Mouse (Mus musculus) mouse embryonic stem cell (cell line): ENCODE data around the gene Spns1.
"Not testable (repeated sequence)": the region's sequence is repeated elsewhere in the genome, so short reads cannot be mapped to it uniquely, and the experiment has no call there.

Experiments used
- in situ Hi-C, 2 experiments: fragments of 300-500 bp; cut with MboI; formaldehyde crosslinking; loops; 1 replicate in 1 of 2; 3 replicates in 1 of 2; pipeline ENCODE4 v1.14.3; 2019 to 2020; ENCODE audit warnings: low sequenced_read_pairs in 2 of 2, low pct_unique_long_range_greater_than_20kb in 1 of 2, mixed read lengths in 1 of 2; ENCODE audit not compliant: unreplicated experiment in 1 of 2

The Spns1 gene

DNA sequence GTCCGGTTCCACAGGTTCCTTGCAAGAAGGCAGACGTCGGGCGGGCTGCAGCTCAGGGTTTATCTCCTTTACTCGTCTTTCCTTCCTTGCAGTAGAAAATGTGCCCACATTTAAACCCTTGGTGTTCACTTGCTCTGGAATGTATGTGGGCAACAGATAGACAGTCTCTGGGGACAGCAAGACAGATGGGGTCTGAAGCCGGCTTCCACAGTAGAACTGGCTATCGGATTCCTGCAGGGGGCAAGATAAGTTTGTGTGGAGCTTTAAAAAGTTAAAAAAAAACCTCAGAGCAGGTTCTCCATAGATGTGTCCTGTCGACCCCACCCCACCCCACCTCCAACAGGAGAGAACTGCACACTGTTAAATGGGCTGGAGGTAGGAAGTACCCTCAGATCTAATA is 29.0 kb downstream of the Spns1 start:
- in situ Hi-C loops: no loop called here

DNA sequence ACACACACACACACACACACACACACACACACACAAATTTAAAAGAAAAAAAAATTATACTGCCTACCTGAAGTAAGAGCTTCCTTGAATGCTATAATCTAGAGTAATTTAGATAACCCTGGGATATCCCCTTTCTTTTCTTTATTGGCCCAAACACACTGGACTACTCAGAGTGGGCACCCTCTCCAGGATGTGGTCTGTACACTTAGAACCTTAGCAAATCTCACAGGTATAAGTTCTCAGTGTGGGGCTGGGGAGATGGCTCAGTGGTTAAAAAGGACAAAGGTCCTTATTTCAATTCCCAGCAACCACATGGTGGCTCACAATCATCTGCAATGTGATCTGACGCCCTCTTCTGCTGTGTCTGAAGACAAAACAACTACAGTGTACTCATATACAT is 30.2 kb downstream of the Spns1 start:
- in situ Hi-C loops: no loop called here

DNA sequence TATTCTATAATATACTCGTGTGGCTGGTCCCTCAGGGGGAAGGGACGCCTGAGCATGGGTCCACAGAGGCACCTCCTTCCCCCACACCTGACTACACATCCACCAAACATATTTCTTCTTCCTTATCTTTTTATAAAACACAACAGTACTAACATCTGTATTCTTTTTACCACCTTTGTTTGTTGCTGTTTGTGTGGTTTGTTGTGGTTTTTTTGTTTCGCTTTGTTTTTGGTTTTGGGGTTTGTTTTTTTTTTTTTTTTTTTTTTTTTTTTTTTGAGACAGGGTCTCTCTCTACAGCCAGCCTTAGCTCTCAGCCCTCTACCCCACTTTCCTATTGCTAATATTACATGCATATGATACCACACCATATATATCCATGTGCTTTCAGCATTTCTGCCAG is 31.3 kb downstream of the Spns1 start:
- in situ Hi-C loops: no loop called here

DNA sequence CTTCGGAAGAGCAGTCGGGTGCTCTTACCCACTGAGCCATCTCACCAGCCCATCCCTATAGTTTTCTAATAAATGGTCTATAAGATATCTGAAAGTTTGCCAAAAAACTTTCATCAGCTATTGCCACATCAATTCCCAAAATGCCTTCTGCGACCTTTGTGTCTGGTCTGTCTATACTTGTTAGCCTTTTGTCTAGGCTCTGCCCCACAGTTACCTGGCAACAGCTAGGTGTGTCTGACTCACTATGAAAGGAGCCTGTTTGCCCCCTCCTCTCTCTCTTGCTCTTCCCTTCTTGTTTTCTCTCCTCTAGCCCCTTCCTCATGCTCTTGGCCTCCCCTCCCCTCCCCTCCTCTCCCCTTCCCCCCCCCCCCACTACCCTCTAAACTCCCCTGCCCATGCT is 31.7 kb downstream of the Spns1 start:
- in situ Hi-C loops: no loop called here

DNA sequence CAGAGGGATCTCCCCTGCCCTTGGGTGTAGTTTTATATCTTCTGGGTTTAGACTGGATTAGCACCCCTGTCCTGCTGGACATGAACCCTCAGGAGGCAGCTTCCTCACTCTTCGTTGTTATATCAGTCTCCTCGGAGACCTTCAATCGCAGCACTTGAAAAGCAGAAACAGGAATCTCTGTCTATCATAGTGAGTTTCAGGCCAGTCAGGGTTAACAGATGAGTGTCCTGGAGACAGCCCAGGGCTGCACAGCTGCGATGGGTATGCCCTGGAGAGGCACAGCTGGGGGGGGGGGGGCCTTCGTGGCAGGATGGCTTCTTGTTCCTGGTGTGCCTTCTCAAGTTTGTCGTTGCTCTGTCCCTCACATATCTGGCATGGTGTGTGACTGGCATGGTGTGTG is 36.4 kb downstream of the Spns1 start:
- in situ Hi-C loops: no loop called here

DNA sequence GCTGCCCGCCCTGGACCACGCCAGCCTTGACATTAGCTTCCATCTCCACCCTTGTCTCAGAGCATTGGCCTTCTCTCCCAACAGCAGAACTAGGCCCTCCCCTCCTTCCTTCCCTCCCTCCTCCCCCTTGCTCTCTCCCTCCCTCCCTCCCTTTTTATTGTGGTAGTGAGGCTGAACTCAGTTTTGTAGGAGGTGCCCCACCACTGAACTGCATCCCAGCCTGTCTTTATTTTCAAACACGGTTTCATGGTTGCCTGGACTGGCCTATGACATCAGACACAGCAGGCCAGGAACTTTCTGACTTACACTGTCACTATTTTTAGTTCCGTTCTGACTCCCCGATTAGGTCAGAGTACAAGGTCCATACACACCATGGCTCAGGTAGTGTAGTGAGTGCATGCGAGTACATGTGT is 37.0 kb downstream of the Spns1 start:
- in situ Hi-C loops: no loop called here

DNA sequence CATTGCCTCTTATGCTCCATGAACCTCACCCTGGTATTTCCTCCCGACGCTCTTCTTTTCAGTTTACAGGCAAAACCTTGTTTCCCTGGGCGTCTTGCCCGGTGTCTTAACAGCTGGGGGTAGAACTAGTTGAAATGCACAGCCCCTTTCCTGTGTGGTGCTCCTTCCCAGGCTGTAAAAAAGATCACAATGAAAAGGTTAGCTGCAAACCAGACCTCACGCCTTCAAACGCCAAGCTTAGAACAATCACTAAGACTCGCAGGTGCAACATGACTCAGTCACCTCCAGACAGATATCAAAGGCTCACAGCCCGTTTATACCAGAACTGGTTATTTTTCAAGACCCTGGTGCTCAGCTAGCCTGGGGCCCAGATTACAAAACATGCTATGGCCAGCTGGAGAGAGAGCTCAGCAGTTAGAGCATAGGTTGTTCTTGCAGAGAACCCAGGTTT is 37.7 kb downstream of the Spns1 start:
- in situ Hi-C loops: loop anchor here in 1 of 2 experiments (5.0 kb wide), 1 partner anchor 38 kb away; the partner anchor contains the start of gene Spns1

DNA sequence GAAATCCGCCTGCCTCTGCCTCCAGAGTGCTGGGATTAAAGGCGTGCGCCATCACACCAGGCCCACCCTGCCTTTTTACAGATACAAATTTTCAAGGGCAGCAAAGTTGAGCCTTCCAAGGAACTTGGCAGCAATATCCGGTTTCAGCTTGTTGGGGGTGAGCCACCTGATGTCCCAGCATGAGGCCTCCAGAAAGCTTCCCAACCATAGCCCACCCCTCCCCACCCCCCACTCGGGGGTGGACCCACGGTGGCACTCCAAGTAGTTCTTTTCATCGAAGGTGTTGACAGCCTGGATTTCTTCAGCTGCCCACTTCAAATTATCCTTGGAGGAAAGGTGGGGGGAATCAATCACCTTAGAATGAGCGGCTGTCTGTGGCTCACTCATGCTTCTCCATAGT is 38.3 kb downstream of the Spns1 start:
- in situ Hi-C loops: loop anchor here in 1 of 2 experiments (5.0 kb wide), 1 partner anchor 38 kb away; the partner anchor contains the start of gene Spns1

DNA sequence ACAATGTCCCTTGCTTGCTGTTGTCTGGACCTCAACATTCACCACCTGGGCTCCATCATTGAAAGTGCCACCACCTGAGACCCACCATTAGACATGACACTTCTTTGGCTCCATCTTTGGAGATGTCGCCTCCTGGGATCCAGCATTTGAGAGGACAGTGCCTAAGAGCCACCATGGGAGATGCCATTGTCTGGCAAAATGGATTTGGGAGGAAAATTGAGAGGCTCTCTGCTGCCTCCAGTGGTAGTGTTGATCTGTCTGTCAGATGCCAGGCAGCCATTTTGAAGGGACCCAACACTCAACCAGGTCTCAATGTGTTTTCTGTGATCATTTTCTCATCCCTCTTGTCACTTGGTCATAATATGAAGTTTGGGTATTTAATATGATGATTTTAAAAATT is 41.7 kb downstream of the Spns1 start:
- in situ Hi-C loops: loop anchor here in 1 of 2 experiments (5.0 kb wide), 1 partner anchor 42 kb away; the partner anchor contains the start of gene Spns1

DNA sequence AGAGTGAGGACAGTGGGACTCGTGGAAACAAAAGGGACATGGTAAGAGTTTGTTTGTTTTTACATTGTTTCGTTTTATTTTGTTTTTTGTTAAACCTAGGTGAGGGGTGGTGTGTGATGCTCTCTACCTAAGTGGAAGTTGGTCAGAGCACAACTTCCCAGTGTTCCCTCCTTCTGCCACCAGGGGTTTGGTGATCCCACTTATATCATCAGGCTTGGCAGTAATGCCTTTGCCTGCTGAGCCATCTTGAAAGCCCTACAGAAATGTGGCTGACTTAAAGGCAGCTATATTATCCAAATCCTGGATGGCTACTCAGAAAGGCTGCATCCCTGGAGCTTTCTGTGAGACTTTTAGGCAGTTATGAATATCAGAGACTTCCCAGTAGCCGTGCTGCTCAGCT is 44.6 kb downstream of the Spns1 start:
- in situ Hi-C loops: no loop called here

DNA sequence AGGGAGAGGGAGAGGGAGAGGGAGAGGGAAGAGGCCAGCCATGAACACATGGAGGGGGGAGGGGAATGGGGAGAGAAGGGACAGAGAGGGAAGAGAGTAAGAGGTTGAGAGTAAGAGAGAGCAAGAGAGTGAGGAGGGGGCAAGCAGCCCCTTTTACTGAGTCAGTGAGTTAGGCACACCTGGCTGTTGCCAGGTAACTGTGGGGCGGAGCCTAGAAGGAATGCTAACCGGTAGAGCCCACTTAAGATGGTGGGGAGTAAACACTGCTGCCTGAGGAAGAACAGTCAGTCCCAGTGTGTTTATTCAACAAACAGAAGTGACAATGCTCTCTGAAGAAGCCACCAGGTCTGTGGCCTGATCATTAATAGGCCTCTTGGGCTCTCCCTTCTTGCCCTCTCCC is 46.6 kb downstream of the Spns1 start:
- in situ Hi-C loops: no loop called here

DNA sequence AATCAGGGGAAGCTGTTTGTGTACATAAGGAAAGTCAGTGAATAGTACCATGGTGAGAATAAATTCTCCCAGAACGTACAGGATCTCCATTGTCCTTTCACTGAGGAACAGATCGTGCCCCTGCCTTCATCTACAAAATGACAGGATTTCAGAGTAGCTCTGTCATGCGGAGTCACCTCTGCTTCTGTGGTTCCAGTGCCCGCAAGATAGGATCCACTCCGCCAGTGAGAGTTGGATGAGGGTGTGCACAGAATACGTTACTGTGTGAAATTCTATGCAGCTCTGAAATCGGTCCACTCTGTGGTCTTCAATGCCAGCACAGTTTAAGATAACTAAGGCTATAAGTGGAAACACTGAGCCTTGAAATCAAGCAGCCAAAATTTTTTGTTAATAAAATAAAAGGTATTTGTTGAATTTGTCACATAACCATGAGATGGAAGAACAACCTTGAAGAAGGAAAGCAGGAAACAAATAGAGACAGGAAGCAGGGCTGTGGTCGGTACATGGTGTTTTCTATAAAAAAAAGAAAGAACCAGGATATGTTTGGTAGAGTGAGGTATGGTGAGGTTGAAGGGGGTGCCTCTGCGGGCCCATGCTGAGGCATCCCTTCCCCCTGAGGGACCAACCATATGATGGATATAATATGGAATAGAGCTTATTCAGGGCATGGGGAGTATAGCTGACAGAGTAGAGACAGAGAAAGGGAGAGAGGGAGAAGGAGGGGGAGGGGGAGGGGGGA is 47.2 kb downstream of the Spns1 start:
- in situ Hi-C loops: no loop called here

DNA sequence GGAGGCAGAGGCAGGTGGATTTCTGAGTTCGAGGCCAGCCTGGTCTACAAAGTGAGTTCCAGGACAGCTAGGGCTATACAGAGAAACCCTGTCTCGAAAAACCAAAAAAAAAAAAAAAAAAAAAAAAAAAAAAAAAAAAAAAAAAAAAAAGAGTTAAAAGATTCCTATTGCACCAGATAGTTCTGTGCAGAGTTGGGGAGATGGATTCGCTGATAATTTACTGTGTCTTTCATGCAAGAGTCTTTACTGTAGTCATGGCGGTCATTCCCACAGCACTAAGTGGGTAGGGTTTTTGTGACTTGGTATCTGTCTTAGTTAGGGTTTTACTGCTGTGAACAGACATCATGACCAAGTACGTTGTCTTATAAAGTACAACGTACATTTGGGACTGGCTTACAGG is 48.4 kb downstream of the Spns1 start:
- in situ Hi-C loops: not testable (repeated sequence)

DNA sequence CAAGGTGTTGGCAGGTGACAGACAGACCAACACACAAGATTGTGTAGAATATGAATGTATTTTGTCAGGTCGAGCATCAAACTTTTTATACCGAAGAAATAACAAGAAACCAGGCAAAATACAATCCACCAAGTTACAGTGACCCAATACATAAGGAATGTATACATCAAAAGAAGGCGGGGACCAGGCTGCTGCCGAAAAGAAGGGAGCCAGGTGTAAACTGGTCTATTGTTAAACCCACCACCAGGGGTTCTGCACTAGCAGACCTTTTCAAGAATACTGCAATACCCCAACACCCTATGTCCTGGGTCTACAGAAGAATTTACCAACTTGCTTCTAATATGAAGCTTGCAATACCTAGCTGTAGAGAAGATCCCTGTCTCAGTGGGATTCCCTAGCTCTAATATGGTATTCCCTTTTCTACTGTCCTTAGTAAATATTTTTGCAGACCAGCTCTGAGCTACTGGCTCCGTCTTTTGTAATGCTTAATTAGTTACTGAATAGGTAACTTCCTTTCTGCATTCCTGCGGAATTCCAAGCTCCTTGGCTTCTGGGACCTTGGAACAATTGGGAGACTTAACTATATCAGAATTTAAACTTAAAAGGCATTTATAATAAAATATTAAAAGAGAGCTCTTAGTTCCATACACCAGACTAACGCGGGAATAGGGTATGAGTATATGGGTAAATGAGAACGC is 51.5 kb downstream of the Spns1 start:
- in situ Hi-C loops: not testable (repeated sequence)

DNA sequence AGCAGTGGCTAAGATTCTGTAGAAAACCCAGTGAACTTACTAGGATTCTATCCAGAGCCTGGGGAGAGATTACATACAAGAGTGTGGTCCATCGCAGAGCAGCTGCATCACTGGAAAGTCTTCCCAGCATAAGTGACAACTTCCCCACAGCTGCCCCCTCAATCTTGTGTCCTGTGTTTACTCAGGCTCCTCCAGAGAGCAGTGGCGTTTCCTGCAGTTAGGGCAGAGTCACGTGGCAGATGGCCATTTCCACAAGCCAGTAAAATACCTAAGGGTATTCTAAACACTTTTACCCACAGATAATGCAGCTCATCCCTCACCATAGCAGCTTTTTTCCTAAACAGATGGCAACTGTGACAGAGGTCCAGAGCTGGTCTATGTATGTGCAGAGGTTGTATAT is 52.5 kb downstream of the Spns1 start:
- in situ Hi-C loops: no loop called here

DNA sequence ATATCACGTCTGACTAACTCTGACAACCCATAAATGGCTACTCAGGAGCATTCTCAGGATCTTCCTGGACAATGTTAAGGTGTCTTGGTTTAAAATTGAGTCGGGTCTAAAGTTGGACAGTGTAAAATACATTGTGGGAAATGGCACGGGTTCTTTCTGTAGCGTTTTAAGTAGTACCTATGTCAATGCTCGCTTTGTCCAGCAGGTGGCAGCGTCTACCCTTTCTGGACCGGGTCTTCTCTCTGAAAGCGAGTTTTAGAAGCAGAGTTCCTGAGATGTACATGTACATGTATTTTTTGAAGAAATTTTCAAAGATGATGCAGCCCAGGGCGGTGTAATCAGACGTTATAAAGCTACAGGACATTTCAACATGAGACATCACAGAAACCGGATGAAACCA is 53.5 kb downstream of the Spns1 start:
- in situ Hi-C loops: no loop called here
